Mouse (Mus musculus) layer of hippocampus, adult 11-12 months (tissue): ENCODE measurements around the gene Grn.
A peak's percentile ranks its signal among the peaks of the same experiment; 100 is the strongest.
"Not testable (repeated sequence)": the region's sequence is repeated elsewhere in the genome, so short reads cannot be mapped to it uniquely, and the experiment has no call there.

ENCODE experiments used
- DNase-seq: peaks from one replicate; pipeline ENCODE4 v3.0.0; 2022; ENCODE audit warnings: low spot score

Grn gene

GRCm38 (mm10) chr11:102400513-102401084, 29.5 kb upstream of the Grn start:
- DNase-seq, result no peak

- no peak for DNase-seq
Measured at GRCm38 (mm10) chr11:102401898-102402500, 28.1 kb upstream of the Grn start.

GRCm38 (mm10) chr11:102403657-102404056, 26.5 kb upstream of the Grn start:
- DNase-seq, result no peak

- no peak for DNase-seq
Measured at GRCm38 (mm10) chr11:102404161-102405010, 25.7 kb upstream of the Grn start.

GRCm38 (mm10) chr11:102405544-102406285, 24.4 kb upstream of the Grn start:
- no peak for DNase-seq

- no peak for DNase-seq
Measured at GRCm38 (mm10) chr11:102406401-102406800, 23.7 kb upstream of the Grn start.

GRCm38 (mm10) chr11:102406900-102407833, 22.9 kb upstream of the Grn start:
- DNase-seq, result peak; percentile 86

DNA sequence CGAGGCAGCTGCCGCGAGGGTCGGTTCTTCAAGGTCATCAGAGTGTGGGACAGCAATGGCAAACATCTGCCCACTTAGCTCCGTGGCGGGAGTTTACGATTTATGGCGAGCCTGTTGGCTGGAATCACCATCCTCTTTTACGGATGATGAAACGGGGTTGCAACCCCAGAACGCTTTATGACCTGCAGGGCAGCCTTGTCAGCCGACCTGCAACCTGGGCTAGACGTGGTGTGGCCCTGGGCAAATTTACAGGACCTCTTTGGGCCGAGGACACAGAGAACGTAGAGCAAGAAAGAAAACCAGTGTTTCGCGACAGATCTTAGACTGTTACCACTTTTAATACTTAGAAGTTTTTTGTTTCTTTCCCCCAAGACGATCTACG, 22.3 kb upstream of the Grn start, which contains the start of gene Slc25a39:
Slc25a39 (minus strand) TSS at position 113 of the 382 bp plus-strand sequence.
- DNase-seq, result no peak

DNA sequence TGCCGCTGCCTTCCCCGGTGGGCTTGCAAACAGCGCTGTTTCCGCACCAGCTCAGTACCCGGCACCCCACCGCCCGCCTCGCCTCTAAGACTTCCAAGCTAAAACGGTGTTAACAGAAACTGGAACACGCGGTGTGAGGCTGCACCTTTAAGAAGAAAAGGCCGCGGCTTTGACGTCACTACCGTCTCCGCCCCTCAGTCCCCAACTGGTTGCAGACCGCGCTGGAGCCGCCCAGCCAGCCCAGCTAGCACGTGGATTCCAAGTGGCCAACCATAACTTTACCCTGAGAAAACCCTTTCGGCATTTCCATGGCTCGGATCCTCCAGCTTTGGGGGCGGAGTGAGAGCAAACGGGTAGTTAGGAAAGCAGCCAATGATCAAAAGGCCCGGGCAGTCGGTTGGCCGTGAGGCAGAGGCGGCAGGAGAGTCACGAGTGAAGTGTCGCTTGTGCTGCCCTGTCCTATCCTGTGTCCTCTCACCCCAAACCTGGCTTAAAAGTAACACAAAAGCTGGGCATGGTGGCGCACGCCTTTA, 21.7 kb upstream of the Grn start:
- DNase-seq, result peak; percentile 98

DNA sequence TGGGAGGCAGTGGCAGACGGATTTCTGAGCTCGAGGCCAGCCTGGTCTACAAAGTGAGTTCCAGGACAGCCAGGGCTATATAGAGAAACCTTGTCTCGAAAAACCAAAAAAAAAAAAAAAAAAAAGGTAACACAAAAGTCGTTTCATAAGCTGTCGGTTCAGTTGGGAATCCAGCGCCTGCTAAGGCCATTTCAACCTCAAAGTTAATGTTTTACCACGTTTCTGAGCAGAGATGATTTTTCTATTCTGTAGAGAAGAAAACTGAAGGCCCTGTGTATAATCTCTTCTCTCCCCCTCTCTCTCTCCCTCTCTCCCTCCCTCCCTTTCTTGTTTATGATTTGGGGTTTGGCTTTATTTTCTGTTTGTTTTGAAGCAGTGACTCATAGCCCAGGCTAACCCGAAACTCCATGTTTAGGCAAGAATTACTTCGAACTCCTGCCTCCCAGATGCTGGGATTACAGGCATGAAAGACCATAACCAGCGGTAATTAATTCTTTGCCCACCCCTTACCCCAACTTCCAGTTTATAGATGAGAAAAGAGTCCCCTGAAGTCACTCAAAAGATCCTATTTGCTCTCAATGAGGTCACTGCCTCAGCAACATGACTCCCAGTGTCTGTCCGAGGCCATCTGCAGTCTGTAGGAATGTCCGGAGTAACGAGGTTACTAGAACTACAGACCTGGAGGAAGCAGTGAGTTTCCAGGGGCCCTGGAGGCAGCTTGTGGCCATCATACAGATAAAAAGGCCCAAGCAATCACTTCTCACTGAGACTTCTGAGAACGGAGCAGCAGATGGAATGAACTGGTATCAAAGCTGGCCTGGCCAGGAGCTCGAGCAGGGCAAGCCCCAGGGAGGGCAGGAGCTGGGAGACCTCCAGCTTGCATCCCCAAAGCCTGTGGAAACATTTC, 21.0 kb upstream of the Grn start:
- DNase-seq, result no peak

DNA sequence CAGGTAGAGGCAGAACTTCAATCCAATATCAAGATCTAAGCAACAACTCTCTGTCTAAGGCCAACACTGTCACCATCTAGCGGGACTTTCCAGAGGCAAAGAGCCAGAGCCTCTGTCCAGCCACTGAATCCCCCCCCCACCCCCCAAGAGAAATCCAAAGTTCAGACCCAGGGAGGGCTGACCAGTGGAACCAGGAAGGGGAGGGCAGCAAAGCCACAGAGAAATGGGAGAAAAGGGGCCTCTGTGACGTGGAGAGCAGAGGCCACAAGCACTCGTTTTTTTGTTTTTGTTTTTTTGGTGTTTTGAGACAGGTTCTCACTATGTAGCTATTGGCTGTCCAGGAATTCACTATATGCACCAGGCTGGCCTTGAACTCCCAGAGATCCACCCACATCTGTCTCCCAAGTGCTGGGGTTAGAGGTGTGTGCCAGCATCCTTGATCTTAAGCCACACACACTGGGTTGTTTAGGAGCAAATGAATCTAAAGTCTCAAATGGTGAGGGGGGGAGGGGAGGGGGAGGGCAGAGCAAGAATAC, 20.3 kb upstream of the Grn start:
- no peak for DNase-seq

DNA sequence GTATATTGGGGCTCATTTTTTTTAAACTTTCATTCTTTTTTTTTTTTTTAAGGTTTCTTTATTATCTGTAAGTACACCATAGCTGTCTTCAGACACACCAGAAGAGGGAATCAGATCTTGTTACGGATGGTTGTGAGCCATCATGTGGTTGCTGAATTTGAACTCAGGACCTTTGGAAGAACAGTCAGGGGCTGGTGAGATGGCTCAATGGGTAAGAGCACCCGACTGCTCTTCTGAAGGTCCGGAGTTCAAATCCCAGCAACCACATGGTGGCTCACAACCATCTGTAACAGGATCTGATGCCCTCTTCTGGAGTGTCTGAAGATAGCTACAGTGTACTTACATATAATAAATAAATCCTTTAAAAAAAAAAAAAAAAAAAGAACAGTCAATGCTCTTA, 19.8 kb upstream of the Grn start:
- not testable (repeated sequence) for DNase-seq

- DNase-seq, result no peak
Measured at GRCm38 (mm10) chr11:102411061-102411460, 19.1 kb upstream of the Grn start.

DNA sequence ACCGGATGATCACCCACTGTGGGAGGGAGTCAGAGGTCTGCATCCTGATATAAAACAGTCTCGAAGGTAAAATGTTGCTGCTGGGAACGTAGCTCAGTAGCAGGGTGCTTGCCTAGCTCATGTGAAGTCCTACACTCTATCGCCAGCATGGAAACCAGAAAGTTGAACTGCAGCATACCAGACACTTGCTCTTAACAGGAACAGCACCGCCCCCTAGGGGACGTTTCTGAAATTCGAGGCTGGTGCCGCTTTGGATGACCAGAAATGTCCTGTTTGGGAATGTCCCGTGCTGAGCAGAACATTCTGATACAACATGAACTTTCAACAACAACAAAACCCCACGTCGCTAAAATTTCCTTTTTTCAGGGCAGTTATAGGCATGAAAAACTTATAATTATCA, 18.4 kb upstream of the Grn start:
- peak; percentile 96 for DNase-seq

DNA sequence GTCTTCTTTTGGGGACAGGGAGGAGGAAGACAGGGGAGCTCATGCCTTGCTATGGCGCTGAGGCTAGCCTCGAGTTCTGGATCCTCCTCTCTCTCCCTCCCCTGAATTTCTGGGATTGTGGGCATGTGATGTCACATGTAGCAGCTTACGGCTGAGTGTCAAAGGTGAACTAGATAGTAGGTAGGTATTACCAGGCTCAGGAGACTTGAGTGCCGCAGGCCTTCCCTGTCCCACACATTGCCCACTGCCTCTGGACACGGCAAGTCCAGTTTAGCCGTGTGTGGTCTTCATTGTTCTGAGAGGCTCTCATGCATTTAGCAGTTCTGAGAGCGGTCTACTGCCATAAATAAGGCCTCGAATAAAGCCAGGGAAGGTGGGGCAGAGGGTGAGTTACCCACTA, 17.1 kb upstream of the Grn start:
- DNase-seq, result no peak

- no peak for DNase-seq
Measured at GRCm38 (mm10) chr11:102415034-102415802, 14.9 kb upstream of the Grn start.

- no peak for DNase-seq
Measured at GRCm38 (mm10) chr11:102417160-102417559, 13.0 kb upstream of the Grn start.

DNA sequence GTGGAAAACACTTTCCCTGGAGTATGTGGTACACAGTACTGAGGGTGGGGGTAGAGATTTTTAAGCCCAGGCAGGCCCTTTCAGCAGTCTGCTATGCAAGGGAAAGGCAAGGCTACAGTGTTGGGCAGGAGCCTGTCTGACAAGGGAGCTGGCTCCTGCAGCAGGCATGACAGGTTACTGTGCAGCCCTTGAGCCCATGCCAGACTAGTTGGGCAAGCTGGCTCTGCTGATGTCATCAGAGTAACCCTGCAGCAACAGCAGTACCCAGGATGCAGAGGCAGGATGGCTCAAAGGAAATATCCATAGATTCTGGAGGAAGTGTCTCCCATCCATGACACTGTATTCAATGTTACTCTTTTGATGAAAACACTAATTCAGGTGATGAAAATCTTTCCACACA, 11.2 kb upstream of the Grn start:
- no peak for DNase-seq

GRCm38 (mm10) chr11:102421559-102421958, 8.6 kb upstream of the Grn start:
- DNase-seq, result no peak
